Mouse (Mus musculus) liver, embryonic 14.5 days (tissue): ENCODE results near the gene Srd5a3. TPM values are rescaled to one million over a fixed set of nuclear protein-coding genes. Genes with fewer than 3 reads are reported as not detected.
A peak's percentile ranks its signal among the peaks of the same experiment; 100 is the strongest.

Experiments
- ATAC-seq: fragments of 200-750 bp; cut with Nextera tagmentation; 2 replicates; pipeline ENCODE4 v1.8.0; 2017; ENCODE audit warnings: moderate number of reproducible peaks, mild to moderate bottlenecking, moderate library complexity; ENCODE audit not compliant: insufficient read depth
- DNase-seq, 3 experiments: peaks; one replicate each; pipeline ENCODE4 v3.0.0-alpha.2; 2012 to 2013; ENCODE audit warnings: low read depth in 3 of 3, low spot score in 3 of 3
- H3K27ac ChIP-seq: fragments of 300-500 bp; sonication (generic); 2 replicates; pipeline ENCODE4 v1.5.1; 2014; ENCODE audit warnings: moderate library complexity, mild to moderate bottlenecking, control low read depth, inconsistent platforms
- H3K27me3 ChIP-seq: fragments of 300-500 bp; sonication (generic); 2 replicates; pipeline ENCODE4 v1.6.1; 2014; ENCODE audit warnings: mild to moderate bottlenecking, low read length, moderate library complexity; ENCODE audit not compliant: control insufficient read depth, insufficient read depth
- H3K36me3 ChIP-seq: fragments of 300-500 bp; sonication (generic); replicated peaks from 2 replicates; pipeline ENCODE4 v1.6.1; 2014; ENCODE audit warnings: low read depth; ENCODE audit not compliant: control insufficient read depth, insufficient read depth
- H3K4me1 ChIP-seq, 2 experiments: fragments of 200-500 bp in 1 of 2; fragments of 300-500 bp in 1 of 2; sonication (generic) in 1 of 2; replicated peaks; 2 replicates each; pipeline ENCODE4 v1.6.1; 2012 to 2014; ENCODE audit warnings: antibody characterized with exemption in 1 of 2, inconsistent platforms in 1 of 2, low read length in 1 of 2; ENCODE audit not compliant: control insufficient read depth in 2 of 2, insufficient read depth in 2 of 2
- H3K4me2 ChIP-seq: fragments of 300-500 bp; sonication (generic); 2 replicates; pipeline ENCODE4 v1.6.1; 2014; ENCODE audit warnings: low read depth, mild to moderate bottlenecking, control low read depth, moderate library complexity
- H3K4me3 ChIP-seq, 2 experiments: fragments of 200-500 bp in 1 of 2; fragments of 300-500 bp in 1 of 2; sonication (generic) in 1 of 2; 2 replicates each; pipeline ENCODE4 v1.5.1; 2012 to 2014; ENCODE audit warnings: low read depth in 2 of 2, low read length in 2 of 2, mild to moderate bottlenecking in 2 of 2, control low read depth in 1 of 2, inconsistent platforms in 1 of 2, moderate library complexity in 1 of 2; ENCODE audit not compliant: insufficient read depth in 1 of 2
- H3K9ac ChIP-seq: fragments of 300-500 bp; sonication (generic); replicated peaks from 2 replicates; pipeline ENCODE4 v1.6.1; 2014; ENCODE audit warnings: mild to moderate bottlenecking, control low read depth, moderate library complexity
- H3K9me3 ChIP-seq: fragments of 300-500 bp; sonication (generic); 2 replicates; pipeline ENCODE4 v1.6.1; 2016; ENCODE audit warnings: low read length, mixed read lengths; ENCODE audit not compliant: control insufficient read depth
- CTCF ChIP-seq: IDR thresholded peaks from 2 replicates; pipeline ENCODE4 v1.5.1; 2016; ENCODE audit warnings: antibody characterized with exemption, low read depth, control low read depth
- EP300 ChIP-seq: IDR thresholded peaks from 2 replicates; pipeline ENCODE4 v1.6.1; 2016; ENCODE audit warnings: antibody characterized with exemption, low read depth
- WGBS: fragments of 180-500 bp; shearing (Covaris S2); extraction: QIAGEN DNeasy Blood & Tissue Kit; methylation state at CpG from one replicate; pipeline ENCODE4 v1.1.7; 2014; ENCODE audit not compliant: insufficient replicate concordance; 5-methylcytosine and 5-hydroxymethylcytosine counted together
- polyA plus RNA-seq, 2 experiments: library from polyadenylated mRNA; depleted of rRNA in 1 of 2; stranded (reverse) in 1 of 2; unstranded in 1 of 2; fragments of >200 nt; fragmentation: Nextera tagmentation in 1 of 2; extraction: Ambion mirVana in 1 of 2; gene quantifications; 2 replicates each; pipeline versions ENCODE4 v1.2.1 to v1.2.3; 2012 to 2014

Gene Srd5a3
- polyA plus RNA-seq, 2 experiments: 8.8 to 14.3 TPM

- 38% methylated on average over 17 of the region's 17 CpGs for WGBS
- H3K9ac ChIP-seq: peak overlapping the region; percentile 44
- H3K9me3 ChIP-seq: no peaks in the 10 kb centered on the region
- ATAC-seq (peak; percentile 46), DNase-seq (no peak)
- H3K4me1 ChIP-seq: peaks cover 9 to 26% of the 10 kb centered on the region in 2 experiments
- H3K4me3 ChIP-seq: peak overlapping the region; percentile 61 to 82
- TF ChIP-seq EP300 (no peak), CTCF (no peak)
- H3K36me3 ChIP-seq: no peaks in the 10 kb centered on the region
- no peaks in the 10 kb centered on the region for H3K27me3 ChIP-seq
- H3K4me2 ChIP-seq: peak overlapping the region; percentile 84
- no peak overlapping the region for H3K27ac ChIP-seq
Measured at GRCm38 (mm10) chr5:76183043-76183749, 43.1 kb downstream of the Srd5a3 start.

- Histone ChIP-seq H3K36me3 (no peaks in the 10 kb centered on the region), H3K4me2 (peak within 1 kb of the TSS; percentile 84), H3K4me3 (peak within 1 kb of the TSS; percentile 75 to 82), H3K27ac (peak within 1 kb of the TSS; percentile 49), H3K9me3 (no peaks in the 10 kb centered on the region), H3K4me1 (peaks cover 9 to 24% of the 10 kb centered on the region in 2 experiments), H3K27me3 (no peaks in the 10 kb centered on the region), H3K9ac (peak within 1 kb of the TSS; percentile 69)
- peak; percentile 79 to 86 (median 80) for DNase-seq
- WGBS: under 1% methylated on average over 59 of the region's 62 CpGs
- TF ChIP-seq CTCF (no peak), EP300 (no peak)
- ATAC-seq: peak; percentile 95
Measured at GRCm38 (mm10) chr5:76183750-76184261, 43.7 kb downstream of the Srd5a3 start, which contains the start of gene Tmem165. Gene Tmem165 (plus strand): TSS chr5:76183880.

DNA sequence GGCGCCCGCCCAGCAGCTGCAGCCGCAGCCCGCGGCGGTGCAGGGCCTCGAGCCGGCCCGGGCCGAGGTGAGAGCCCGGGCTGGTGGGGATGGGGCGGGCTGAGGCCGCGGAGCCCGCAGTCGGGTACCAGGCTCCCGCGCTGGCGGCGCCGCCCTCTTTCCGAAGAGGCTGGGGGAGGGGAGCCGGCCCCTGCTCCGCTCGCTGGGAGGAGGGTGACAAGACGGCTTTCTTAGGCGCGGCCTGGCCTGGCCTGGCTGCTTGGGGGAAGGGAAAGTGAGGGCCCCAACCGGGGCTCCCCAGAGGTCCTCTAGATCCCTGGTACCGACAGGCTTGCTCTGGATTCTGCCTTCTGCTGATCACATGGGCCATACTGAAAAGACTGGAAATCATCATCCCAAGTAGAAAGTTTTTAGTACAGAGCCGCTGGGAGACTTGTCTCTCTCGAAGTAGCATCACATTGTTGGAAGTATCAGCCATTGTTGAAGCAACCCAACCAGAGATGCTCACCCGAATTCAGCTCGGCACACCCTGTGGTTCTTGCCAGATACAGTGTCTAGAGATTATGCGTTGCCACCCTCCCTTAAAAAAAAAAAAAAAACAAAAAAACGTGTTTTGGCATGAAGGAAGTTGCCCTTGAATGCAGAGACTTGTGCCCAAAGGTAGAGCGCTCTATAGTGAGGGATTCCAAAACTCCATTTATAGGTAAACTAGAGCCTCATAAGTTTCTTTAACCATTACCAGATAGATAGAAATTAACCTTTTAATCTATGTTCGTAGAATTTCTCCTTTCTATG lies 44.4 kb downstream of the Srd5a3 start:
- H3K27ac ChIP-seq: peak overlapping the region; percentile 49
- WGBS: 4% methylated on average over 38 of the region's 38 CpGs
- H3K9me3 ChIP-seq: no peaks in the 10 kb centered on the region
- H3K4me2 ChIP-seq: peak overlapping the region; percentile 84
- H3K36me3 ChIP-seq: no peaks in the 10 kb centered on the region
- ATAC-seq (peak; percentile 86), DNase-seq (peak; percentile 47 to 58 (median 56))
- TF ChIP-seq EP300 (no peak), CTCF (no peak)
- H3K4me1 ChIP-seq: peaks cover 9 to 24% of the 10 kb centered on the region in 2 experiments
- H3K9ac ChIP-seq: peak overlapping the region; percentile 69
- H3K27me3 ChIP-seq: no peaks in the 10 kb centered on the region
- peak overlapping the region; percentile 75 to 82 for H3K4me3 ChIP-seq

DNA sequence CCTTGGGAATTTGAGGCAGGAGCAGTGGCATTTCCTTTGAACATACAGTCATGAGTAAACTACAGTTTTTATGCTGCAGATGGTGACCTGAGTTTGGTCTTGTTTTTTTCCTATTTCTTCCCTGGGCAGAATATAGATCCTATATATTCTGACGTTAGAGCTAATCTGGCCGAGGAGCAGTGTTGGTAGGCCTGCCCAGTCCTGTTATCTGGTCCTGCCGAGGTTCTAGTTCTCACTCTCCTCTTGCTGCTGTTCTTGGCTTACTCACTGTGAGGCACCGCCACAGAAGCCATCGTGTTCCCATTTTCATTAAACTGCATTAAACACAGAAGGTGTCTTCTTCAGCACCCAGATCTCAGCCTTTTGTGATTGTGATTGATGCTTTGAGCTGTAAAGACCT lies 47.8 kb downstream of the Srd5a3 start:
- TF ChIP-seq EP300 (no peak), CTCF (no peak)
- no peaks in the 10 kb centered on the region for H3K27me3 ChIP-seq
- H3K9ac ChIP-seq: no peak overlapping the region
- no peak overlapping the region for H3K27ac ChIP-seq
- no peak overlapping the region for H3K4me3 ChIP-seq
- peaks cover 11 to 35% of the 10 kb centered on the region in 2 experiments for H3K4me1 ChIP-seq
- H3K36me3 ChIP-seq: no peaks in the 10 kb centered on the region
- H3K4me2 ChIP-seq: no peak overlapping the region
- ATAC-seq (no peak), DNase-seq (no peak)
- 26% methylated on average over 5 of the region's 5 CpGs for WGBS
- no peaks in the 10 kb centered on the region for H3K9me3 ChIP-seq

DNA sequence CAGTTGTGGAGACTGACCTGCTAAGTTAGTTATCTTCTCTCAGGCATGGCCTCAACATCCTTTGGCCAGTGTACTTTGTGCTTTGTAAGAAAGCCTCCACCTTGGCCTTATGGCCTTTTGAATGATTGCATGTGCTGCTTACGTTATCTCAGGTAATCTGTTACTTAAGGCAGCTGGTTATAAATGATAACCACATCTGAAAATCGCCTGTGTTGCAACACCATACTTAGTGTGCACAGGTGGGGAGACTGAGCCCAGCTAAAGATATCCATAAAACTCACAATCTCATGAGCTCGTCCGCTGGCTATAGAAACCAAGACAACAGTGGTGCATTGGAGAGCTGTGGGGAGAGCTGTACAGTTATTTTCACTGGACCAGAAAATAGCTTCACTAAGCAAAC lies 50.5 kb downstream of the Srd5a3 start:
- H3K9me3 ChIP-seq: no peaks in the 10 kb centered on the region
- no peak overlapping the region for H3K4me2 ChIP-seq
- peaks cover 8 to 26% of the 10 kb centered on the region in 2 experiments for H3K4me1 ChIP-seq
- H3K27me3 ChIP-seq: no peaks in the 10 kb centered on the region
- no peak overlapping the region for H3K4me3 ChIP-seq
- DNase-seq (no peak), ATAC-seq (peak; percentile 41; the same call in 1 of the 2 replicates)
- TF ChIP-seq CTCF: no peak
- TF ChIP-seq EP300: no peak
- no peak overlapping the region for H3K27ac ChIP-seq
- 54% methylated on average over 4 of the region's 4 CpGs for WGBS
- no peaks in the 10 kb centered on the region for H3K36me3 ChIP-seq
- no peak overlapping the region for H3K9ac ChIP-seq
